Mouse (Mus musculus): Measurements from ENCODE around the gene Shkbp1. TPM values are rescaled to one million over a fixed set of nuclear protein-coding genes. Genes with fewer than 3 reads are reported as not detected.
A peak's percentile ranks its signal among the peaks of the same experiment; 100 is the strongest.

Shkbp1 gene
- total RNA-seq, 1 experiment from 2014 or later: 69.9 TPM

GRCm38 (mm10) chr7:27369111-27369510, 13.3 kb upstream of the Shkbp1 start:
- no peak for ATAC-seq (ENCODE audit: extremely low read depth, insufficient number of reproducible peaks, low FRiP score, poor library complexity, severe bottlenecking)

- no peak for ATAC-seq (ENCODE audit: extremely low read depth, insufficient number of reproducible peaks, low FRiP score, poor library complexity, severe bottlenecking)
Observed at GRCm38 (mm10) chr7:27367976-27368375, 12.2 kb upstream of the Shkbp1 start.

GRCm38 (mm10) chr7:27366082-27366844, 10.4 kb upstream of the Shkbp1 start:
- ATAC-seq (ENCODE audit: extremely low read depth, insufficient number of reproducible peaks, low FRiP score, poor library complexity, severe bottlenecking): no peak

- ATAC-seq (ENCODE audit: extremely low read depth, insufficient number of reproducible peaks, low FRiP score, poor library complexity, severe bottlenecking): no peak
Observed at GRCm38 (mm10) chr7:27364379-27364778, 8.6 kb upstream of the Shkbp1 start.

GRCm38 (mm10) chr7:27361283-27361946, 5.6 kb upstream of the Shkbp1 start:
- peak; percentile 83 for ATAC-seq (ENCODE audit: extremely low read depth, insufficient number of reproducible peaks, low FRiP score, poor library complexity, severe bottlenecking)

GRCm38 (mm10) chr7:27360749-27361148, 4.9 kb upstream of the Shkbp1 start:
- no peak for ATAC-seq (ENCODE audit: extremely low read depth, insufficient number of reproducible peaks, low FRiP score, poor library complexity, severe bottlenecking)

- no peak for ATAC-seq (ENCODE audit: extremely low read depth, insufficient number of reproducible peaks, low FRiP score, poor library complexity, severe bottlenecking)
Observed at GRCm38 (mm10) chr7:27359706-27360358, 4.0 kb upstream of the Shkbp1 start.

GRCm38 (mm10) chr7:27359162-27359561, 3.3 kb upstream of the Shkbp1 start:
- ATAC-seq (ENCODE audit: extremely low read depth, insufficient number of reproducible peaks, low FRiP score, poor library complexity, severe bottlenecking): no peak

GRCm38 (mm10) chr7:27357595-27357978, 1.8 kb upstream of the Shkbp1 start:
- ATAC-seq (ENCODE audit: extremely low read depth, insufficient number of reproducible peaks, low FRiP score, poor library complexity, severe bottlenecking): peak; percentile 64

GRCm38 (mm10) chr7:27356861-27357594, 1.2 kb upstream of the Shkbp1 start, which contains the start of gene Gm20479:
Gene Gm20479, minus strand, starts transcription at chr7:27357419.
- peak; percentile 13; the same call in 1 of the 2 replicates for ATAC-seq (ENCODE audit: extremely low read depth, insufficient number of reproducible peaks, low FRiP score, poor library complexity, severe bottlenecking)

GRCm38 (mm10) chr7:27356248-27356647, 429 bp upstream of the Shkbp1 start:
- ATAC-seq (ENCODE audit: extremely low read depth, insufficient number of reproducible peaks, low FRiP score, poor library complexity, severe bottlenecking): peak; percentile 11; the same call in 1 of the 2 replicates

- ATAC-seq (ENCODE audit: extremely low read depth, insufficient number of reproducible peaks, low FRiP score, poor library complexity, severe bottlenecking): no peak
Observed at GRCm38 (mm10) chr7:27355261-27355660, 558 bp downstream of the Shkbp1 start.

- no peak for ATAC-seq (ENCODE audit: extremely low read depth, insufficient number of reproducible peaks, low FRiP score, poor library complexity, severe bottlenecking)
Observed at GRCm38 (mm10) chr7:27354783-27355182, 1.0 kb downstream of the Shkbp1 start.

GRCm38 (mm10) chr7:27354144-27354543, 1.7 kb downstream of the Shkbp1 start:
- no peak for ATAC-seq (ENCODE audit: extremely low read depth, insufficient number of reproducible peaks, low FRiP score, poor library complexity, severe bottlenecking)

GRCm38 (mm10) chr7:27345444-27345843, 10.4 kb downstream of the Shkbp1 start:
- ATAC-seq (ENCODE audit: extremely low read depth, insufficient number of reproducible peaks, low FRiP score, poor library complexity, severe bottlenecking): no peak

- peak; percentile 16; the same call in 1 of the 2 replicates for ATAC-seq (ENCODE audit: extremely low read depth, insufficient number of reproducible peaks, low FRiP score, poor library complexity, severe bottlenecking)
Observed at GRCm38 (mm10) chr7:27342595-27342994, 13.2 kb downstream of the Shkbp1 start.

- ATAC-seq (ENCODE audit: extremely low read depth, insufficient number of reproducible peaks, low FRiP score, poor library complexity, severe bottlenecking): no peak
Observed at GRCm38 (mm10) chr7:27339519-27339918, 16.3 kb downstream of the Shkbp1 start.

GRCm38 (mm10) chr7:27339114-27339513, 16.7 kb downstream of the Shkbp1 start:
- no peak for ATAC-seq (ENCODE audit: extremely low read depth, insufficient number of reproducible peaks, low FRiP score, poor library complexity, severe bottlenecking)

GRCm38 (mm10) chr7:27337175-27337853, 18.5 kb downstream of the Shkbp1 start, which contains the start of gene Ltbp4:
Gene Ltbp4, minus strand, starts transcription at chr7:27337692.
- ATAC-seq (ENCODE audit: extremely low read depth, insufficient number of reproducible peaks, low FRiP score, poor library complexity, severe bottlenecking): no peak
